Mouse (Mus musculus): ENCODE data around the gene Snrpc. TPM values are rescaled to one million over a fixed set of nuclear protein-coding genes. Genes with fewer than 3 reads are reported as not detected.
"Not testable (repeated sequence)": the region's sequence is repeated elsewhere in the genome, so short reads cannot be mapped to it uniquely, and the experiment has no call there.

Snrpc gene
- polyA plus RNA-seq (2012; rRNA removed): 85.1 and 105 TPM in 2 replicates
- polyA plus RNA-seq (2014; fragmentation: Nextera tagmentation; extraction: Ambion mirVana): 145 and 150 TPM in 2 replicates

DNA sequence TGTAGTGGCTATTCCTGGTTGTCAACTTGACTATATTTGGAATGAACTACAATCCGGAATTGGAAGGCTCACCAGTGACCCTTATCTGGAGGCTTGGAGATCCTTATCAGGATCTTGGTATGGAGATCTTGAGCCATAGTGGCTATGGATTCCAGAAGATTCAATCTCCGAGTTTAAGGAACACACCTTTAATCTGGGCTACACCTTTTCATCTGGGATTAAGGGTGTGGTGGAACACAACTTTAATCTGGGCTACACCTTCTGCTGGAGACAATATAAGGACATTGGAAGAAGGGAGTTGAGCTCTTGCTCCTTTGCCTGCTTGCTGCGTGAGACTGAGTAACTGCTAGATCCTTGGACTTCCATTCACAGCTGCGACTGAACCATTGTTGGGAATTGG, at the start of gene Snrpc:
TSS of gene Snrpc (plus strand) at position 301 of the 400 bp plus-strand sequence.
- DNase-seq (ENCODE audit: low read depth in 3 of 3, low spot score in 3 of 3); ATAC-seq (ENCODE audit: insufficient read depth); H3K27me3 ChIP-seq (ENCODE audit: control insufficient read depth, insufficient read depth, low read length); H3K36me3 ChIP-seq (replicated peaks; ENCODE audit: control insufficient read depth, insufficient read depth, low read depth); H3K4me1 ChIP-seq (replicated peaks; ENCODE audit: control insufficient read depth in 2 of 2, insufficient read depth in 2 of 2, low read length in 1 of 2); H3K9me3 ChIP-seq (ENCODE audit: control insufficient read depth, low read length); H3K27ac ChIP-seq: not testable (repeated sequence)
- H3K9ac ChIP-seq (replicated peaks): peak within 1 kb of the TSS; percentile 6; the same call in 1 of the 2 replicates
- H3K4me3 ChIP-seq (ENCODE audit: insufficient read depth in 1 of 2, low read depth in 2 of 2, low read length in 2 of 2): peak within 1 kb of the TSS in 1 of 2 experiments; percentile 89; a peak in 2 of 4 replicates
- WGBS (ENCODE audit: insufficient replicate concordance): 66% methylated on average over 3 of the region's 4 CpGs
- peak within 1 kb of the TSS; percentile 82 for H3K4me2 ChIP-seq (ENCODE audit: low read depth)

- Histone ChIP-seq H3K27ac (no peak overlapping the region), H3K36me3 (replicated peaks; ENCODE audit: control insufficient read depth, insufficient read depth, low read depth) (peaks cover 17% of the 10 kb centered on the region), H3K4me3 (ENCODE audit: insufficient read depth in 1 of 2, low read depth in 2 of 2, low read length in 2 of 2) (no peak overlapping the region), H3K4me2 (ENCODE audit: low read depth) (no peak overlapping the region), H3K4me1 (replicated peaks; ENCODE audit: control insufficient read depth in 2 of 2, insufficient read depth in 2 of 2, low read length in 1 of 2) (peaks cover 0 to 8% of the 10 kb centered on the region in 2 experiments; a peak in 2 of 4 replicates), H3K9ac (replicated peaks) (no peak overlapping the region), H3K27me3 (ENCODE audit: control insufficient read depth, insufficient read depth, low read length) (no peaks in the 10 kb centered on the region), H3K9me3 (ENCODE audit: control insufficient read depth, low read length) (no peaks in the 10 kb centered on the region)
- DNase-seq (ENCODE audit: low read depth in 3 of 3, low spot score in 3 of 3) (no peak), ATAC-seq (ENCODE audit: insufficient read depth) (no peak)
- WGBS (ENCODE audit: insufficient replicate concordance): 83% methylated on average over 6 of the region's 6 CpGs
- TF ChIP-seq CTCF (IDR thresholded peaks at IDR 0.05; ENCODE audit: low read depth) (no peak), EP300 (IDR thresholded peaks at IDR 0.05; ENCODE audit: low read depth) (no peak)
These were observed 49.3 kb upstream of the Snrpc start for GRCm38 (mm10) chr17:27788456-27789172.

GRCm38 (mm10) chr17:27790015-27790414, 47.9 kb upstream of the Snrpc start:
- Histone ChIP-seq H3K9ac (replicated peaks) (no peak overlapping the region), H3K4me3 (ENCODE audit: insufficient read depth in 1 of 2, low read depth in 2 of 2, low read length in 2 of 2) (no peak overlapping the region), H3K4me2 (ENCODE audit: low read depth) (no peak overlapping the region), H3K27me3 (ENCODE audit: control insufficient read depth, insufficient read depth, low read length) (no peaks in the 10 kb centered on the region), H3K9me3 (ENCODE audit: control insufficient read depth, low read length) (no peaks in the 10 kb centered on the region), H3K4me1 (replicated peaks; ENCODE audit: control insufficient read depth in 2 of 2, insufficient read depth in 2 of 2, low read length in 1 of 2) (peaks cover 0 to 8% of the 10 kb centered on the region in 2 experiments; a peak in 2 of 4 replicates), H3K27ac (no peak overlapping the region), H3K36me3 (replicated peaks; ENCODE audit: control insufficient read depth, insufficient read depth, low read depth) (peaks cover 17% of the 10 kb centered on the region)
- TF ChIP-seq EP300 (IDR thresholded peaks at IDR 0.05; ENCODE audit: low read depth) (no peak), CTCF (IDR thresholded peaks at IDR 0.05; ENCODE audit: low read depth) (no peak)
- ATAC-seq (ENCODE audit: insufficient read depth) (no peak), DNase-seq (ENCODE audit: low read depth in 3 of 3, low spot score in 3 of 3) (no peak)
- WGBS (ENCODE audit: insufficient replicate concordance): 80% methylated on average over 5 of the region's 5 CpGs

DNA sequence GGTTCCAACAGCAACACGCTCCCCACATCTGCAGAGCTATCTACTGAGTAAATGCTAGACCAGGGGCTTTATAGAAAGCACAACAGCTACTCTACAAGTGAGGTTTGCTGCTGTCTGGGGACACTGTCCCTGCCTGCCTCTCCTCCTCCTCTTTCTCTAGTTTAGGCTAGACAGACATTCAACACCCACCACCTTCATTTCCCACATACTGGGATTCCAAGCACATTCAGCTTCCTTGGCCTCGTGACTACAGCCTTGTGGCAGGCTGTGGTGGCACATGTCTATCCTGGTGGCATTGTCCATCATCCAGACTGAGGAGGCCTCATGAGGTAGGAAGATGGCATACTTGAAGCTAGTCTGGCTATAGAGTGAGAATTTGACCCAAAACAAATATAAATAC, 47.0 kb upstream of the Snrpc start:
- Histone ChIP-seq H3K9me3 (ENCODE audit: control insufficient read depth, low read length) (no peaks in the 10 kb centered on the region), H3K9ac (replicated peaks) (no peak overlapping the region), H3K36me3 (replicated peaks; ENCODE audit: control insufficient read depth, insufficient read depth, low read depth) (peaks cover 7% of the 10 kb centered on the region; the same call in 1 of the 2 replicates), H3K4me2 (ENCODE audit: low read depth) (no peak overlapping the region), H3K4me1 (replicated peaks; ENCODE audit: control insufficient read depth in 2 of 2, insufficient read depth in 2 of 2, low read length in 1 of 2) (peaks cover 0 to 8% of the 10 kb centered on the region in 2 experiments; a peak in 2 of 4 replicates), H3K27me3 (ENCODE audit: control insufficient read depth, insufficient read depth, low read length) (no peaks in the 10 kb centered on the region), H3K4me3 (ENCODE audit: insufficient read depth in 1 of 2, low read depth in 2 of 2, low read length in 2 of 2) (no peak overlapping the region), H3K27ac (no peak overlapping the region)
- WGBS (ENCODE audit: insufficient replicate concordance): 82% methylated on average over 2 of the region's 2 CpGs
- no peak for DNase-seq (ENCODE audit: low read depth in 3 of 3, low spot score in 3 of 3)
- TF ChIP-seq EP300 (IDR thresholded peaks at IDR 0.05; ENCODE audit: low read depth): no peak
- no peak for TF ChIP-seq CTCF (IDR thresholded peaks at IDR 0.05; ENCODE audit: low read depth)
- no peak for ATAC-seq (ENCODE audit: insufficient read depth)

DNA sequence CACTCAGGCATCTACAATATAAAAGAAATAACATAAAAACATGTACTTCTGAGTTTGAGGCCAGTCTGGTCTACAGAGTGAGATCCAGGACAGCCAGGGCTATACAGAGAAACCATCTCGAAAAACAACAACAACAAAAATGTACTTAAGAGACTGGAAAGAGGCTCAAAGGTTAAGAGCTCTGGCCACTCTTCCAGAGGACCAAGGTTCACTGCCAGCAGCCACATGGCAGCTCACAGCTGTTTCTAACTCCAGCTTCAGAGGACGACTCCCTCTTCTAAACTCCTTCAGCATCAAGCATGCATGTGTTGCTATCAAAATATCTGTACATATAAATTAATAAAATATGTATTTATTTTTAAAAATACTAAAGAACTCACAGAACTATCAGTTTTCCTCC, 46.4 kb upstream of the Snrpc start:
- H3K36me3 ChIP-seq (replicated peaks; ENCODE audit: control insufficient read depth, insufficient read depth, low read depth): peaks cover 6% of the 10 kb centered on the region; the same call in 1 of the 2 replicates
- no peak overlapping the region for H3K4me3 ChIP-seq (ENCODE audit: insufficient read depth in 1 of 2, low read depth in 2 of 2, low read length in 2 of 2)
- WGBS (ENCODE audit: insufficient replicate concordance): 62% methylated on average over 2 of the region's 2 CpGs
- no peaks in the 10 kb centered on the region for H3K9me3 ChIP-seq (ENCODE audit: control insufficient read depth, low read length)
- ATAC-seq (ENCODE audit: insufficient read depth) (no peak), DNase-seq (ENCODE audit: low read depth in 3 of 3, low spot score in 3 of 3) (no peak)
- TF ChIP-seq EP300 (IDR thresholded peaks at IDR 0.05; ENCODE audit: low read depth): no peak
- no peak for TF ChIP-seq CTCF (IDR thresholded peaks at IDR 0.05; ENCODE audit: low read depth)
- H3K4me1 ChIP-seq (replicated peaks; ENCODE audit: control insufficient read depth in 2 of 2, insufficient read depth in 2 of 2, low read length in 1 of 2): peaks cover 0 to 14% of the 10 kb centered on the region in 2 experiments; a peak in 2 of 4 replicates
- no peak overlapping the region for H3K4me2 ChIP-seq (ENCODE audit: low read depth)
- H3K27ac ChIP-seq: no peak overlapping the region
- H3K27me3 ChIP-seq (ENCODE audit: control insufficient read depth, insufficient read depth, low read length): no peaks in the 10 kb centered on the region
- no peak overlapping the region for H3K9ac ChIP-seq (replicated peaks)
